Mouse (Mus musculus): ENCODE results near the gene Klf3. TPM values are rescaled to one million over a fixed set of nuclear protein-coding genes. Genes with fewer than 3 reads are reported as not detected.

The Klf3 gene
- polyA plus RNA-seq, 2 experiments: 34.2 to 69.8 TPM

GRCm38 (mm10) chr5:64809257-64809656, 6.1 kb downstream of the Klf3 start:
- peak overlapping the region; percentile 88 for H3K4me2 ChIP-seq (ENCODE audit: low read depth)
- H3K9ac ChIP-seq (replicated peaks): peak overlapping the region; percentile 5; the same call in 1 of the 2 replicates
- H3K27me3 ChIP-seq (ENCODE audit: control insufficient read depth, insufficient read depth, low read length): no peaks in the 10 kb centered on the region
- WGBS (ENCODE audit: insufficient replicate concordance): 67% methylated on average over 7 of the region's 7 CpGs
- H3K4me3 ChIP-seq (ENCODE audit: insufficient read depth in 1 of 2, low read depth in 2 of 2, low read length in 2 of 2): peak overlapping the region in 1 of 2 experiments; percentile 97; a peak in 3 of 4 replicates
- peak overlapping the region; percentile 91 for H3K27ac ChIP-seq
- no peak for ATAC-seq (ENCODE audit: insufficient read depth)
- H3K36me3 ChIP-seq (replicated peaks; ENCODE audit: control insufficient read depth, insufficient read depth, low read depth): peaks cover 25% of the 10 kb centered on the region
- peaks cover 67 to 68% of the 10 kb centered on the region in 2 experiments for H3K4me1 ChIP-seq (replicated peaks; ENCODE audit: control insufficient read depth in 2 of 2, insufficient read depth in 2 of 2, low read length in 1 of 2)
- H3K9me3 ChIP-seq (ENCODE audit: control insufficient read depth, low read length): no peaks in the 10 kb centered on the region
- TF ChIP-seq CTCF (IDR thresholded peaks at IDR 0.05; ENCODE audit: low read depth) (peak; percentile 29; the same call in 1 of the 2 replicates), EP300 (IDR thresholded peaks at IDR 0.05; ENCODE audit: low read depth) (no peak)
- no peak for DNase-seq (ENCODE audit: low read depth in 3 of 3, low spot score in 3 of 3)

GRCm38 (mm10) chr5:64809864-64810263, 6.7 kb downstream of the Klf3 start:
- peak overlapping the region; percentile 88 for H3K4me2 ChIP-seq (ENCODE audit: low read depth)
- H3K4me3 ChIP-seq (ENCODE audit: insufficient read depth in 1 of 2, low read depth in 2 of 2, low read length in 2 of 2): peak overlapping the region; percentile 25 to 97
- TF ChIP-seq EP300 (IDR thresholded peaks at IDR 0.05; ENCODE audit: low read depth) (0 out of 2 replicates have a peak, but pooled peaks have one; percentile 8), CTCF (IDR thresholded peaks at IDR 0.05; ENCODE audit: low read depth) (no peak)
- 68% methylated on average over 11 of the region's 11 CpGs for WGBS (ENCODE audit: insufficient replicate concordance)
- no peaks in the 10 kb centered on the region for H3K9me3 ChIP-seq (ENCODE audit: control insufficient read depth, low read length)
- DNase-seq (ENCODE audit: low read depth in 3 of 3, low spot score in 3 of 3): peak; percentile 59 to 76 (median 61)
- peaks cover 69 to 71% of the 10 kb centered on the region in 2 experiments for H3K4me1 ChIP-seq (replicated peaks; ENCODE audit: control insufficient read depth in 2 of 2, insufficient read depth in 2 of 2, low read length in 1 of 2)
- H3K36me3 ChIP-seq (replicated peaks; ENCODE audit: control insufficient read depth, insufficient read depth, low read depth): peaks cover 31% of the 10 kb centered on the region
- ATAC-seq (ENCODE audit: insufficient read depth): no peak
- H3K27ac ChIP-seq: peak overlapping the region; percentile 91
- peak overlapping the region; percentile 99 for H3K9ac ChIP-seq (replicated peaks)
- no peaks in the 10 kb centered on the region for H3K27me3 ChIP-seq (ENCODE audit: control insufficient read depth, insufficient read depth, low read length)

GRCm38 (mm10) chr5:64810860-64811499, 7.8 kb downstream of the Klf3 start:
- peak; percentile 33 for ATAC-seq (ENCODE audit: insufficient read depth)
- TF ChIP-seq CTCF (IDR thresholded peaks at IDR 0.05; ENCODE audit: low read depth) (no peak), EP300 (IDR thresholded peaks at IDR 0.05; ENCODE audit: low read depth) (no peak)
- 12% methylated on average over 7 of the region's 9 CpGs for WGBS (ENCODE audit: insufficient replicate concordance)
- Histone ChIP-seq H3K9me3 (ENCODE audit: control insufficient read depth, low read length) (no peaks in the 10 kb centered on the region), H3K4me1 (replicated peaks; ENCODE audit: control insufficient read depth in 2 of 2, insufficient read depth in 2 of 2, low read length in 1 of 2) (peaks cover 65 to 66% of the 10 kb centered on the region in 2 experiments), H3K27ac (peak overlapping the region; percentile 91), H3K27me3 (ENCODE audit: control insufficient read depth, insufficient read depth, low read length) (no peaks in the 10 kb centered on the region), H3K4me3 (ENCODE audit: insufficient read depth in 1 of 2, low read depth in 2 of 2, low read length in 2 of 2) (peak overlapping the region; percentile 84 to 97), H3K36me3 (replicated peaks; ENCODE audit: control insufficient read depth, insufficient read depth, low read depth) (peaks cover 43% of the 10 kb centered on the region), H3K9ac (replicated peaks) (peak overlapping the region; percentile 99), H3K4me2 (ENCODE audit: low read depth) (peak overlapping the region; percentile 88)
- peak; percentile 48 to 76 (median 56) for DNase-seq (ENCODE audit: low read depth in 3 of 3, low spot score in 3 of 3)

- DNase-seq (ENCODE audit: low read depth in 3 of 3, low spot score in 3 of 3) (peak; percentile 83 to 95 (median 85)), ATAC-seq (ENCODE audit: insufficient read depth) (peak; percentile 93)
- 1% methylated on average over 14 of the region's 14 CpGs for WGBS (ENCODE audit: insufficient replicate concordance)
- H3K9ac ChIP-seq (replicated peaks): peak overlapping the region; percentile 99
- TF ChIP-seq CTCF (IDR thresholded peaks at IDR 0.05; ENCODE audit: low read depth): no peak
- peak; percentile 63 for TF ChIP-seq EP300 (IDR thresholded peaks at IDR 0.05; ENCODE audit: low read depth)
- peak overlapping the region; percentile 88 for H3K4me2 ChIP-seq (ENCODE audit: low read depth)
- no peaks in the 10 kb centered on the region for H3K27me3 ChIP-seq (ENCODE audit: control insufficient read depth, insufficient read depth, low read length)
- peaks cover 58 to 59% of the 10 kb centered on the region in 2 experiments for H3K4me1 ChIP-seq (replicated peaks; ENCODE audit: control insufficient read depth in 2 of 2, insufficient read depth in 2 of 2, low read length in 1 of 2)
- peaks cover 49% of the 10 kb centered on the region for H3K36me3 ChIP-seq (replicated peaks; ENCODE audit: control insufficient read depth, insufficient read depth, low read depth)
- peak overlapping the region; percentile 91 for H3K27ac ChIP-seq
- no peaks in the 10 kb centered on the region for H3K9me3 ChIP-seq (ENCODE audit: control insufficient read depth, low read length)
- H3K4me3 ChIP-seq (ENCODE audit: insufficient read depth in 1 of 2, low read depth in 2 of 2, low read length in 2 of 2): peak overlapping the region; percentile 84 to 97
These were observed 8.4 kb downstream of the Klf3 start for GRCm38 (mm10) chr5:64811500-64812123.

Measured in liver, embryonic 14.5 days (tissue).